Mouse (Mus musculus) liver, embryonic 16.5 days (tissue): ENCODE measurements at regions not wholly inside any gene's neighbourhood (a gene's known extent, or its start where the extent isn't known, plus 50 kb on each side); places are given as distances from the start of the nearest gene placed in this dataset.

Experiments used
- ATAC-seq: fragments of 200-750 bp; cut with Nextera tagmentation; 2 replicates; pipeline ENCODE4 v1.8.0; 2017; ENCODE audit warnings: low read depth, mild to moderate bottlenecking, moderate number of reproducible peaks, moderate library complexity
- H3K27ac ChIP-seq: fragments of 300-500 bp; sonication (generic); 2 replicates; pipeline ENCODE4 v1.5.1; 2014; ENCODE audit warnings: mild to moderate bottlenecking, low read length
- H3K27me3 ChIP-seq: fragments of 300-500 bp; sonication (generic); 2 replicates; pipeline ENCODE4 v1.6.1; 2014; ENCODE audit warnings: low read depth, low read length, mixed read lengths; ENCODE audit not compliant: control insufficient read depth, insufficient read depth
- H3K36me3 ChIP-seq: fragments of 300-500 bp; sonication (generic); 2 replicates; pipeline ENCODE4 v1.6.1; 2014; ENCODE audit warnings: mild to moderate bottlenecking; ENCODE audit not compliant: control insufficient read depth, insufficient read depth
- H3K4me1 ChIP-seq: fragments of 300-500 bp; sonication (generic); 2 replicates; pipeline ENCODE4 v1.6.1; 2014; ENCODE audit warnings: low read depth, low read length, mixed read lengths; ENCODE audit not compliant: control insufficient read depth
- H3K4me2 ChIP-seq: fragments of 300-500 bp; sonication (generic); 2 replicates; pipeline ENCODE4 v1.6.1; 2014; ENCODE audit warnings: low read depth, low read length, mixed read lengths
- H3K4me3 ChIP-seq: fragments of 300-500 bp; sonication (generic); 2 replicates; pipeline ENCODE4 v1.5.1; 2014; ENCODE audit warnings: low read depth, mild to moderate bottlenecking, low read length
- H3K9ac ChIP-seq: fragments of 300-500 bp; sonication (generic); 2 replicates; pipeline ENCODE4 v1.6.1; 2014; ENCODE audit warnings: low read depth, low read length
- H3K9me3 ChIP-seq: fragments of 300-500 bp; sonication (generic); replicated peaks from 2 replicates; pipeline ENCODE4 v1.6.1; 2016; ENCODE audit warnings: low read length; ENCODE audit not compliant: control insufficient read depth
- WGBS: fragments of 180-500 bp; shearing (Covaris S2); extraction: QIAGEN DNeasy Blood & Tissue Kit; methylation state at CpG from one replicate; pipeline ENCODE4 v1.1.7; 2014; ENCODE audit not compliant: insufficient replicate concordance; 5-methylcytosine and 5-hydroxymethylcytosine counted together

DNA sequence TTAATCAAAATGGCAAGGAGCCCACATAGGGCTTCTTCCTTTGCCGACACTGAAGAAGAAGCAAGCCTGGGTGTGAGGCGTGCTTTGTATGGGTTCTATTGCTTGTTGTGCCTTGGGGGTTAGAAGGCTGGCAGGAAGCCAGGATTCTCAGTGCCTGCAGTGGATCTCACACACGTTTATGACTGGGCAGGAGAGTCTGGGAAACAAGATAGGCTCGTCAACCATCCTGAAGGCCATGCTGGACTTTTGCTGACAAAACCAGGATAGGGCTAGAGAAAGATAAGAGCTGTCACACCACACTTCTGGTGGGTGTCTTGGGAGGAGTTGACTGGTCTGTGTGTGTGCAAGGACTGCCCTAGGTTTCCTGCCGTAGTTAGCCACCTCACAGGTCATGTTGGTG lies 436.1 kb upstream of the Trpc7 start:
- Histone ChIP-seq H3K9me3 (no peaks in the 10 kb centered on the region), H3K4me3 (no peak overlapping the region), H3K36me3 (no peaks in the 10 kb centered on the region), H3K27ac (no peak overlapping the region), H3K9ac (no peak overlapping the region), H3K27me3 (no peaks in the 10 kb centered on the region), H3K4me1 (no peaks in the 10 kb centered on the region), H3K4me2 (no peak overlapping the region)
- no peak for ATAC-seq
- WGBS, result 34% methylated on average over 5 of the region's 5 CpGs

- Histone ChIP-seq H3K36me3 (no peaks in the 10 kb centered on the region), H3K27ac (no peak overlapping the region), H3K27me3 (no peaks in the 10 kb centered on the region), H3K9ac (no peak overlapping the region), H3K4me1 (no peaks in the 10 kb centered on the region), H3K9me3 (no peaks in the 10 kb centered on the region), H3K4me3 (no peak overlapping the region), H3K4me2 (no peak overlapping the region)
- WGBS, result 64% methylated on average over 6 of the region's 6 CpGs
- ATAC-seq, result no peak
Observed at GRCm38 (mm10) chr13:57325306-57325925, 429.6 kb upstream of the Trpc7 start.

DNA sequence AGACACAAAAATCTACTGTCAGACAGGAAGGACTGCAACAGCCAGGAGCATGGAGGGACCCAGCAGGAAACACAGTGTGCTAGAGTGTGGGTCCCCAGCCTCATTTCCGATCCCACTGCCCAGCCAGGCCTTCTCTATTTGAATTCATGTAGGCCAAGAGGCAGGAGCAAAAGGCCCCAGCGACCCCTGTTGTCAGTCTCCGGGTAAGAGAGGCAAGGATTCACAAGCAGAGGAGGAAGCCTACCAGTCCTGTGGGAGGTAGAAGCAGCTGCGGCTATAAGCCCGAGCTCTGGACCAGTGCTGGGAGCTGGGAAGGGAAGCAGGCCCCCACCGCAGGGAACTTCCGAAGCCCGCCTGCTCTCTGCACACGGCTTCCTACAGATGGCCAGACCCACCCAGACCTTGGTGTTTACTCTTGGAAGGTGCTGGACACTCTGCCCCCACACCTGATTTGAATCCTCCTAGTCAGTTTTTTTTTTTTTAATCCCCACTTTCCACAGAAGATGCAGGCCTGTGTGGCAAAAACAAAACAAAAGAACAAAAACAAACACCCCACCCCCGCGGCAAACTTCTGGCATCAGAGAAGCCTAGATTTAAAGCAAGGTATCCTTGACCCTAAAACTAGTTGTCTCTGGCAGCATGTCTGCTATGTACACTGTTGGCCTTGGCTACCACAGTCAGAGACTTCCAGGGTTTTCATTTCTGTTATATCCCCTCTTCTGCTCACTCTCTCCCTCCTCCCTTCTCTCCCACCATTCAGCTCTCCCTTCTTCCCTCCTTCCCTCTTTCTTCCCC lies 420.6 kb upstream of the Trpc7 start:
- H3K27ac ChIP-seq, result no peak overlapping the region
- H3K4me3 ChIP-seq, result no peak overlapping the region
- no peaks in the 10 kb centered on the region for H3K4me1 ChIP-seq
- H3K4me2 ChIP-seq, result no peak overlapping the region
- no peaks in the 10 kb centered on the region for H3K9me3 ChIP-seq
- no peak for ATAC-seq
- WGBS, result 24% methylated on average over 11 of the region's 11 CpGs
- H3K9ac ChIP-seq, result no peak overlapping the region
- no peaks in the 10 kb centered on the region for H3K36me3 ChIP-seq
- H3K27me3 ChIP-seq, result no peaks in the 10 kb centered on the region

- H3K9me3 ChIP-seq, result no peaks in the 10 kb centered on the region
- no peak for ATAC-seq
- H3K36me3 ChIP-seq, result no peaks in the 10 kb centered on the region
- no peaks in the 10 kb centered on the region for H3K27me3 ChIP-seq
- no peak overlapping the region for H3K9ac ChIP-seq
- H3K4me2 ChIP-seq, result no peak overlapping the region
- WGBS, result 39% methylated on average over 9 of the region's 9 CpGs
- H3K4me3 ChIP-seq, result no peak overlapping the region
- H3K4me1 ChIP-seq, result no peaks in the 10 kb centered on the region
- H3K27ac ChIP-seq, result no peak overlapping the region
Observed at GRCm38 (mm10) chr13:57314512-57314911, 418.7 kb upstream of the Trpc7 start.

DNA sequence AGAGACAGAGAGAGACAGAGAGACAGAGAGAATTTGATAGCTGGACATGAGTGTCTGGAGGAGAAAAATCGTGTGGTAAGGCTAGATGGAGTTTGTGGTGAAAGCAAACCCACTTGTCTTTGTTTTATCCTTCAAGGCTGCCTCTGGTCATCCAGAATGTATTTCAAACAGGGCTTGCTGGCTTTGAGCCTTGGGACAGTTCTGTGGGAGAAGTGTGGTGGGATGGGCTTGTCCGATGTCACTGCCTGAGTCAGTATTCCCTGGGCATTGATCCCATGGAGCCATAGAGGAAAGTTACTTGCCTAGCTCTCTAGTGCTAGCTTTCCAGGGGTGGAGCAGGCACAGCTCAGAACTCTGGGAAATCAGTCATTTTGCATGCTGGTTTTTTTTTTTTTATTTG lies 417.9 kb upstream of the Trpc7 start:
- Histone ChIP-seq H3K27me3 (no peaks in the 10 kb centered on the region), H3K36me3 (no peaks in the 10 kb centered on the region), H3K27ac (no peak overlapping the region), H3K4me3 (no peak overlapping the region), H3K9ac (no peak overlapping the region), H3K9me3 (no peaks in the 10 kb centered on the region), H3K4me2 (no peak overlapping the region), H3K4me1 (no peaks in the 10 kb centered on the region)
- no peak for ATAC-seq
- 37% methylated on average over 2 of the region's 2 CpGs for WGBS

GRCm38 (mm10) chr13:57311235-57311634 lies 415.4 kb upstream of the Trpc7 start:
- Histone ChIP-seq H3K4me2 (no peak overlapping the region), H3K4me1 (no peaks in the 10 kb centered on the region), H3K9ac (no peak overlapping the region), H3K36me3 (no peaks in the 10 kb centered on the region), H3K9me3 (no peaks in the 10 kb centered on the region; the same call in 1 of the 2 replicates), H3K4me3 (no peak overlapping the region), H3K27me3 (no peaks in the 10 kb centered on the region), H3K27ac (no peak overlapping the region)
- WGBS, result 23% methylated on average over 2 of the region's 2 CpGs
- ATAC-seq, result no peak

DNA sequence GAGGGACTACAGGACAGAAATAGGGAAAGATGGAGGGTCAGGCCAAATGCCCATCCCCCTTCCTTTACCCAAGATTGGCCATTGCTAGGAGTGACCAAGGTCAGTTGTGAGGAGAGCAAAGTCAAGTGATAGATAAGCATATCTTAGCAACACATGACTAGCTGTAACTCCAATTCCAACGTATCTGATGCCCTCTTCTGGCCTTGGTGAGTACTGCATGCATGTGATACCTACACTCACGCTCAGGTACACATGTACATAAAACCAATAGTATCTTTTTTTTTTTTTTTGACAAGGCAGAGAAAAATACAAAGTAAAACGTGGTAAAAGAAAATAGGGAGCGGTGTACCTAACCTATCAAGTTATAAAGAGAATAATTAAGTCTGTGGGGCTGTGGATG lies 413.8 kb upstream of the Trpc7 start:
- Histone ChIP-seq H3K4me1 (no peaks in the 10 kb centered on the region), H3K9ac (no peak overlapping the region), H3K27me3 (no peaks in the 10 kb centered on the region), H3K27ac (no peak overlapping the region), H3K4me2 (no peak overlapping the region), H3K9me3 (no peaks in the 10 kb centered on the region; the same call in 1 of the 2 replicates), H3K36me3 (no peaks in the 10 kb centered on the region), H3K4me3 (no peak overlapping the region)
- ATAC-seq, result no peak
- WGBS, result 50% methylated on average over 4 of the region's 4 CpGs

GRCm38 (mm10) chr13:57307971-57308903 lies 412.4 kb upstream of the Trpc7 start:
- no peaks in the 10 kb centered on the region for H3K4me1 ChIP-seq
- H3K36me3 ChIP-seq, result no peaks in the 10 kb centered on the region
- H3K9ac ChIP-seq, result no peak overlapping the region
- no peaks in the 10 kb centered on the region; the same call in 1 of the 2 replicates for H3K9me3 ChIP-seq
- H3K4me3 ChIP-seq, result no peak overlapping the region
- ATAC-seq, result no peak
- no peaks in the 10 kb centered on the region for H3K27me3 ChIP-seq
- no peak overlapping the region for H3K4me2 ChIP-seq
- no peak overlapping the region for H3K27ac ChIP-seq
- 38% methylated on average over 20 of the region's 20 CpGs for WGBS
